Mouse (Mus musculus) 3134 (cell line): ENCODE results near the gene Snrpb2.

Source experiments
- DNase-seq: peaks from one replicate; pipeline ENCODE4 v3.0.0-alpha.2; 2011; ENCODE audit warnings: low spot score; ENCODE audit not compliant: insufficient read length; ENCODE audit errors: extremely low read depth

Snrpb2 gene

DNA sequence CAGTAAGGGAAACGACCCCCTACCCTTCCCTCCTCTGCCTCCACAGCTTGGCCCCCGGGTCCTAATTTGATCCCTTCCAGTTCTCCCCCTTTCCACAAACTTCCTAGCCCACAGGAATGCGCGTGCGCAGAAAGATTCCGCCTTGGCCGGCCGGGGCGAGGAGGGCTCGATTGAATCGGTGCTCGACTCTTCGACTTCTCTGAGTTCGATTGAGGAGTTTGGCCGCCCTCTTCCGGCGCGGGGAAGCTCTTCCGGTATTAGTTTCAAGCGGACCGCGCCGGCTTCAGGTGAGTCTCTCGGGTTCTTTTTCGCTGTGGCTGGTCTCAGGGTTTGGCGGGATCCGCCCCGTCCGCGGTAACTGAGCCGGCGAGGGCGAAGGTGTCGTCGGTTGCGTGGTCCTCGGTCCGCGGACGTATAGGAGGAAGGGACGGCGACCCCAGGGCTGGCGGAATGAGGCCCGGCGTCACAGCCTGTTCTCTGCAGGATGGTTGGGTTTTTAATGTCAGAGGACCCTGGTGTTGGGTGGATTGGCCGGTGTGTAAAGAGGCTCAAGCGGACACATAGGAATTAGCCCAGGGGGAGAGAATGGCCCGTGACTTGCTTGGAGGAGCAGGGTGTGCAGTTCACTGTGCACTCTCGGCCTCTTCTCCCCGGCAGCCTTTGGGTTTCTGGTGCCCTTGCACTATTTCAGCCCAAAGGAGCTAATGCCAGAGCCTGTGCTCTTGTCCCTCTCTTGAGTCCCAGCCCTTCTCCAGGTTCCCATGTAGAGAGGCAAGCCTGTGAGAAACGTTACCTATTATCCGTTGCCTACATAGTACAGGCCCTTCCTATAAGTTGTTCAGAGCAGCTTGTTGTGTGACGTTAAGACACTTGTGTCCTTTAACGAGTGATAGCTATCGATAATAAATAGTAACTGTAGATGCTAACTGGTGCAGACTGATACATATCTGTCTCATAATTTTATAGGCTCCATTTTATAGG, at the start of gene Snrpb2:
TSS of gene Snrpb2 (plus strand) at position 228 of the 981 bp plus-strand sequence.
- DNase-seq: peak; percentile 86

DNA sequence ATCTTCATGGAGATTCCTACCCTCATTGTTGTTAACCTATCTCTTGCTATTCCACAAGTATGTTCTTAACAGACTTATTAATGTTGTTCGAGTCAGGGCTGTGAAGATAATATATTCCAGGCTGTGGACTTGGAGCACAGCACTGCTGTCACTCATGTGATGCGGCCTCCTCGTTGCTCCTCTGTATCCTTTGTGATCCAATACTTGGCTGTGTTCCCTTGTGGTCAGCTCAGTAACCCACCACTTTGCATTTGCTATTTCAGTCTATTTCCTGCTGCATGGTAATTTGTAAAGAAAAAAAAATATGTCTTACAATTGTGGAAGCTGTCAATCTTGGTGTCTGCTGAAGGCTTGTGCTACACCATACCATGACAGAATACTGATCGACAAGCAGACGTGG, 49.8 kb upstream of the Snrpb2 start:
- DNase-seq: peak; percentile 10

DNA sequence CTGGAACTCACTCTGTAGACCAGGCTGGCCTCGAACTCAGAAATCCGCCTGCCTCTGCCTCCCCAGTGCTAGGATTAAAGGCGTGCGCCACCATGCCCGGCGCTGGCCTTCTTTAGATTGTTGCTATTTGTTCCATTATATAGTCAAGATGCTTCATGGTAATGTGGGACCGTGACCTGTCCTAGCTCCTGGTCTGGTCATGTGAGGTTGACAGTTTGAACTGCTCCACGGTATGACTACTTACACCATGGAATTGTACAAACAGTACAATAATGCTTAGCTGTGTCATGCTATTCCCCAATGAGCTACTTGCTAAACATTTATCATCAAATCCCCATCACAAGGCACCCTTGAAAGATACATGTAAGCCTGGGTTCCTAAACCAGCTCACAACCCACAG, 44.8 kb upstream of the Snrpb2 start:
- no peak for DNase-seq

DNA sequence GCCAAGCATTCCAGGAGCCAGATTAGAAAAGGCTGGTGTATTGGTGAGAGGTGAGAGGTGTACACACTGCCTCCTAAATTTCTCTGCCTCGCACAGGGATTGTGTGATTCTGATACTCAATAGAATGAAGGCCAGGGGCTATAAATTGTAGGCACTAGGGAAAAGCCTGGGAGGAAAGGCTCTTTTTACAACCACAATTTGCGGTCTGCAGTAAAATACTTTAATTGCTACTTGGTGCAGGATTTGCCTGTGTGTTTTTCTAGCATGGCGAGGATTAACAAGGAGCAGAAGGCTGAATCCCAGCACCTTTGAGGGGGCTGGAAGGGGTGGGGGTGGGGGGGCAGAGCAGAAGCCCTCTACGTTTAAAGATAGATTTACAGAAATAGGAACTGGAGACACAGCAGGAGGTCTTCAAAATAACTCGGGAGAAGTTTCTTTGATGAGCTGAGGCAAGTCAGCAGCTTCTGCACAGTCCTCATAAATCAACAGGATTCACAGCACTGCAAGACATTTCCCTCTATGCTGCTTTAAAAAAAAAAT, 44.2 kb upstream of the Snrpb2 start:
- DNase-seq: no peak

DNA sequence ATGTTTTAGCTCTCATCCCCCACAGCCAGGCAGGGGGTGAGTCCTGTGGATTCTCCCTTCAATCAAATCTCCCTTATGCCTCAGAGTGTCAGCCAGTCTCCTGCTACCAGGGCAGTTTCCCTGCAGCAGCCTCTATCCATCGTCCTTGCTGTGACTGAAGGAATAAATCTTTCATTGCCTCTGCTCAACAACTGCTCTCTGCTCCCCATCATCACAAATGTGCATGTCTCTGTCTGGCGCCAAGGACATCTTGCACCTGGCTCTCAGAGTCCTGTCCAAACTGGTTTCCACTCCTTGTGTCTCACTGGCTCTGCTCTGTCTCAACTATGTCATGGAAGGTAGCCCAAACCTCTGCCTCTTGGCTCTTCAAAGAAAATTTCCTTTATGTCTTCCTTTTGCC, 43.1 kb upstream of the Snrpb2 start:
- DNase-seq: no peak

DNA sequence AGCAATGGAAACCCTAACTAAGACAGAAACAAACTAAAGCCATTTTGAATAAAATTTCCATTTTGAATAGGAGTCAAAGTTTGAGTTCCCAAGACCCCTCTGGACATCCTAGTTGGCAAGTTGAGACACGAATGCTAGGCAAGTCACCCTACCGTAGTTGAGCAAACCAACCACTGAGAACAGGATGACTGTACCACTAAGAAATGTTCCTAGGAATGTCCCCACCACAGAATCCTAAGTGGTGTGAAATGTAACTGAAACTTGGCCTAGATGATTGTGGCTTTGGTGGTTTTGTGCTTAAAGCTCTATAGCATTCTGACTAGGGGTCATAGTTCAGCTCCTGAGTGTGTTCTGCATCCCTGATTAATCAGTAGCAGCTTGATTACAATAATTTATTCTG, 39.5 kb upstream of the Snrpb2 start:
- peak; percentile 72 for DNase-seq

DNA sequence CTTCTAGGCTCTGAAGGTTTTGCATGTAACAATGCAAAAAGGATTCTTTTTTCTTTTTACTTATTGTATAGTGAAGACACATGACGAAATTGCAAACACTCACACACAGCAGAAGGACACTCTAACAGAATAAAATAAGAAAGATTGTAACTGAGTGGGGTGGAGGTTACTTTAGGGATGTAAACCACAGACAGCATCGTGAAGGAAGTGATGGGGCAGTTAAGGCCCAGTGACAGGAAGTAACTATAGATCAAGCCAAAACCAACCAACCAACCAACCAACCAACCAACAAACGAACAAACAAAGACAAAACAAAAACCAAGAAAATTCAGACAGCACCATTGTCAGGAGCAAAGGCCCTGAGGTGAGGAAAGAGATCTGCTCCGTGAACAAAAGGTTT, 38.6 kb upstream of the Snrpb2 start:
- no peak for DNase-seq

DNA sequence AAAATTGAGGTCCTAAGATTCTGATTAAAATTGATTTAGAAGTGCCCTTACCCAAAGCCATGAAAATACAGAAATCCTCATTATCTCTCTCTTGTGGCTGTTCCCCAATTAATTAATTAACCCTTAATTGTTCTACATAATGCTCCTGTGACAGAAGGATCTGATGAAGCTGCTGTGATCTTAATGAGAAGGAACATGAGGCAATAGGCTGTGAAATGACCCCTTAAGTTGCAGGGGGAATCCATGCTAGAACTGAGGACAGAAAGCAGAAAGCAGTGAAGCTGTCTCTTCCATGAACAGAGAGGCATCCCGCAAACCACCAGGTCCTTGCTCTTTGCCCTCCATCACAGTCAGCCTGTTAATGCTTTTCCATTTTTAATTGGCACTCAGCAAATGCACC, 31.6 kb upstream of the Snrpb2 start:
- no peak for DNase-seq

DNA sequence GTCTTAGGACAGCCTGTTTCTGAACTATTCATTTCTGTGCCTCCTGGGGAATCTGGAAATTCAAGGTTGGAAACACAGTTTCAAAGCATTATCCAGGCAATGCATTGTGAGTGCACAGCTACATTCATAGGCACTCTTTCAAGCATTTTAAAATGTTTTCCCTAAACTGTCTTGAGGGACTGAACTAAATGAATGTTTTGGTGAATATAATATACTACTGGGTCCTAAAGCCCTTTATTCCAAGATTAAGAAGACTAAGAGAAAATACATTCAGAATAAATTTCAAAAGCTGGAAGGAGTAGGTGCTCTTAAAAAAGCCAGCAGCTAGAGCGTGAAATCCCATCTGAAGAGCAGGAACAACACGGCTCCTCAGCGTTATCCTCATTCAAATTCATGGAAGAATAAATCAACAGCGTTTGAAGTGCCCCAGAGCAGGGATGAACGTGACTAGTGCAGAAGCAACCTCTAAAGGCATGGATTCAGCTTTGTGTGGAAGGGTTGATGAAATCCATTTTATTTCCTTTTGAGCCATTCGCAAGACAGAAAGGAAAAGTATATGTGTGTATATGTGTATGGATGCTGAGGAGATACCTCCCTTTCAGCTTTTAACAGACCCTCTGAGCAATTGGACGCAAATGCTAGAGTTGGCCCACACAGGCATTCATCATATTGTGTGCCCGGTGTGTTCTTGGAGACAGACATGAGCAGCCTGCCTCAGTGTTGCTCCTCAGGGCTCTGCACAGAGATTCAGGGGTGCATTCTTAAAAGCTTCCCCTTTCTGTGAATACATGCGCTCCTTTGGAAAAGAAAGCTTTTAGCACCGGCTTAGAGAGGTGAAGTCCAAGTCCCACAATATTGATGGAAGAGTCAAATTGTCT, 30.2 kb upstream of the Snrpb2 start:
- DNase-seq: no peak

DNA sequence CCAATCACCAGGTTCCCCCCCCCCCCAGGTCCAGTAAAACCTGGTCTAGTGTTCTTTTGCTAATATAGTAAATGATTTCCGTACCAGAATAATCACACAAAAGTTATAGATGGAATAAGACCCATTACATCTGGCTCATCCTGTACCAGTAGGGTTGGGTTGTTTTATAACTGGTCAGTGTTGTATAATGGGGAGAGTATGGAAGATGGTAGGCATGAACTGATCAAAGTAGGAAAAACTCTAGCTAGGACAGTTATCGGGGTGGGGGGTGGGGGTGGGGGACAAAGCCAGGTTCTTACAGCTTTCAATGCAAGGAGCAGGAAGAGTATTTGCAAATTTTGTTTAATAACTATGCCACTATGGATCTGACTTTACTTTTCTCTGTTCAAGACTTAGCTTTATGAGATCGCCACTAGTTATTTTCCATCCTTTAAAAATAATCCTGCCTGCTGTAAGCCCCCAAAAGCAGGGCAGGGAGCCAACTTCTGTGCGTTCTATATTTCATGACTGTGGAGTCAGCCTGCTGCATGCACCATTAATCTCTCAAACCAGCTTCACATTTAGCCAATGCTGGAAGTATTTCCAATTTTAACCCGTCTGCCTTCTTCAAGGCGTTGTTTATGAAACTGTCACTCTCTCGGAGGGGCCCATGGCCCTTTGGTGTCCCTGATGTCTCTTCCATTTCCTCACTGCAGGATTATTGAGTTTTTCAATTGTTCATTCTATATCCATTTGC, 28.3 kb upstream of the Snrpb2 start:
- DNase-seq: no peak

DNA sequence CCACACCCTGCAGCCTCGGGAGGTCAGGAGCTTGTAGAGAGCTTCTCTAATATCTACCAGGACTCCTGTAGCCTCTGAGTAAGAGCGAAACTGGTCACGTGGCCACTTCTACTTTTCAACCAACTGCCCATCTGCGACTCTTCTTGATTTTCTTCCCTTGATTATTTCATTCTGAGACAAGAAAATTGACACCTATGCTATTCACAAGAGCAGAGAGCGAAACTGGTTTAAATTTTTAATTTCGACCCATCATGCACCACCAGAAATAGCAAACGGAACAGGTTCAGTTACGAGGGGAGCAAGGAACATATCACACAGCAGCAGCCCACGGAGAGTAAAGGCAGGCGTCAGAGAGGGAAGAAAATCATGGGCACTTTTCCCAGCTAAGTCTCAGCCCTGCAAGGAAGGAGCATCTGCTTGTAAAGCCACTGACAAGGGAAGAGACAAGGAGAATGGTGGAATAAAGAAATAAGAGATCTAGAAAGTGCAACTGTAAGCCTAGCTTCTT, 27.7 kb upstream of the Snrpb2 start:
- DNase-seq: no peak

DNA sequence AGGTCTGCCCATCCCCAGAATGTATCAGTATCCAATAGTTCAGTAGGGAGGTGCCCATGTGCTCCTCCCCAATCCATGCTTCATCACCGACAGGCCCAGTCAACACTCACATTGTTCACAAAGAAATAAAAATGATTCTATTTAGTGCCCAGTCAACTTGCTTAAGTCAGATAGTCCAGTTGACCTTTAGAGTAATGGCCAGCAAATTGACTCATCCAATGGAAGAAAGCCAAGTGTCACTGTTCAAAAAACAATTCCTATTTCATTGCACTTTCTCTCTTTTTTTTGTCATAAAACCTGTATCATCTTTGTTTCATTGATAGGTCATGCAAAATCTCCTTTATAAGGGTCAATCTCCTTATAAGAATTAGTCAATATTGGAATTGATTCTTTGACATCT, 21.2 kb upstream of the Snrpb2 start:
- no peak for DNase-seq

DNA sequence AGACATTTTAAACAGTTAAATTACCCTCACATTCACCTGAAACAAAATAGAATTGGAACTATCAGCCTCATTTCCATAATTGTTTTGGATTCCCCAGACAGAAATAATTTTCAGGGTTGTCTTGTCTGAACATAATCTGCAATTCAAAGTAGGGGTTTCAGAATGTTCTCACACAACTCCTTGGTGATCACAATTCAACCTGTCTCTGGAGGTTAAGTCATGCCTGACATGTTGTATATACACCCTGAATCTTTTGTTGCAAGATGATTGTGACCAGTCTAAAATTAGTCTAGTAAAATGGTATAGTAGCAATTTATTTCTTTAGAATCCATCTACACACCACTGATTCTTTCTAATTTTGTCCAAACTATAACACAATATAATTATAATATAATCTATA, 7.6 kb upstream of the Snrpb2 start:
- no peak for DNase-seq

DNA sequence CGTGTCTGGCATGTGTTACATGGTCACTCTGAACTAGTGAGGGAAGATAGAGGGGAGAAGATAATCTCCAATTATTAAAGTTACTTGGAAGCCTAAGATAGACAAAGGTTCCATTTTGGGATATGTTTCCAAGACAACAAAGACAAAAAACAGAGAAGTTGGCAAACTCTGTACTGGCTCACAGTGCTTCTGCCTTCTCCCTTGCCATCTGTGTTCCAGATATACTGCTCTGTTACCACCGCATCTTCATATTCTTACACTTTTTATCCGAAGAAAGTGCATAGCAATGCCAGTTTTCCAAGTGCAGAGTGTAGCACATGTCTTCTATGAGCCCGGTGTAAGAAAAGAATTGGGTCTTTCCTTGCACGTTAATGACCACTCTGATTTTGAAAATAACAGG, 6.1 kb upstream of the Snrpb2 start:
- no peak for DNase-seq

DNA sequence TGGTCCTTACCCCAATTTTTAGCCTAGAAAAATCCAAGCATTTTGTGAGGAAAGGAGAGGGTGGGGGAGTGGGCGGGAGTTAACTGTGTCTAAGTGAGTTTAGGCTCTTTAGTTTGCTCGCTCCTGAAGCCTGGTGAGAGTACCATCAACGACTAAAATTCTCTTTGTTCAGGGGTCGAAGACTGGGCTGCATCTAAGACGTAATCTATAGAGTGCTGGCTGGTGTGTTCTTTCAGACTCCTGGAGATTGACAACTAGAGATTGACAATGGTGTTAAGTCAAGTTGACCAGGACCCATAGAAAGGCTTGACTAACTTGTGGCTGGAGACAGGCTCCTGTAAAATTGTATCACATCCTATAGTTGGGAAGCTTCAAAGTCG, 417 bp upstream of the Snrpb2 start:
- no peak for DNase-seq

DNA sequence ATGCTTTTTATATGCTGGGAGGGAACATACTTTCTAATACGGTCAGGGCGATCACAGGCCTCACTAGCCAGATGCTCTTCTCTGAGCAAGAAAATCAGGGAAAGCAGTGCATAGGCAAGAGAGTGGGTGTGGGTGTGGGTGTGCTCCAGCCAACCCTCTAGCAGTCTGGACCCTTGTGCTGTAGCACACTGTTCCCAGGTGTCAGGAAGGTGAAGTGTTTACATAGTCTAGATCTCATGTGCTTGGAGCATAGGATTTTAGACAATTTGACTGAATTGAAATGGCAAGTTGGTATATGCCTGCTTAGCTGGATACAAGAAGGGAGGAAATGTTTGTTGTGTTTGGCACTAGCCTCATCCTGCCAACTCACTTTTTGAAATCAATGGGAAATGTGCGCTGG, 3.1 kb downstream of the Snrpb2 start:
- no peak for DNase-seq

DNA sequence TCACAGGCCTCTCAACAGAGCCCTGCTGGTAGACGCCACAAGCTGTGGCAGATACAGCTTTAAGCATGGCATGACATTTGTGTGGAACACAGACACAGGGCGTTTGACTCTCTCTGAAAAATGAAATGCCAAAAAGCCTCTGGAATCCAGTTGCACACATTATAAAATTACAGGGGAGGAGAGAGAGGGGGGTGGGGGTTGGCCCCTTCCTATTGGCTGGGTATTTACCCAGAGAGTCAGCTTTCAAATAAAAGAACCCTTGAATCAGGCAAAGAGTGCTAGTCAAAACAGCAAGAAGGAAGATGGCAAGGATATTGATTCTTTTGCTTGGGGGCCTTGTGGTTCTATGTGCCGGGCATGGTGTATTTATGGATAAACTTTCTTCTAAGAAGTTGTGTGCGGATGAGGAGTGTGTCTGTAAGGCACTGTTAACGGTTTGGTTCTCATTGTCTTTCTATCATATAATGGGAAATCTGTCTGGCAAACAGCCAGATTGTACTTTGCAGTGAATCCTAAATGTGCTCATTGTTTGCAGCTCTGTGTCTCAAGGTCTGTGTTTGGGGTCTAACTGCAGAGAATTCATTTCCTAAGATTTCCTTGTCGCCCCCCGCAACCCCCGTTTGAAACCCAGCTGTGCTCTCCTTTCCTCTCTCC, 15.5 kb downstream of the Snrpb2 start, which contains the start of gene Otor:
TSS of gene Otor (plus strand) at position 276 of the 654 bp plus-strand sequence.
- DNase-seq: no peak

DNA sequence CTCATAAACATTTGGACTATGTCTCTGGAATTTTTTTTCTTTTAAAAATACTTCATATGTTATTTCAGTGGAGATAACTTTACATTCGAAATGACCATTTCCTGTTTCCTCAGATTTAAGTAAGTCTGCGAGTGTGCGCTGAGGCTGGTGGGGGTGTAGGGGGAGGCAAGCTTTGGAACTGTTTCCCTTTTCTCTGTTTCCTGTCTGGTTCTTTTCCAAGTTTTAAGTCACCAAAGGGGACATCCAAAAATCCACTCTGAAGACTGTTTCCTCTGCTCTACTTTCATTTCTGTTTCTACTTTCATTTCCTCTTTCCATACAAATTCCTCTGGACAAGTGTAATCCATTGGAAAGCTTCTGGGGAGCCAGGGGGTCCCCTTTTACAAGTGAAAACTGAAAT, 18.9 kb downstream of the Snrpb2 start:
- DNase-seq: no peak

DNA sequence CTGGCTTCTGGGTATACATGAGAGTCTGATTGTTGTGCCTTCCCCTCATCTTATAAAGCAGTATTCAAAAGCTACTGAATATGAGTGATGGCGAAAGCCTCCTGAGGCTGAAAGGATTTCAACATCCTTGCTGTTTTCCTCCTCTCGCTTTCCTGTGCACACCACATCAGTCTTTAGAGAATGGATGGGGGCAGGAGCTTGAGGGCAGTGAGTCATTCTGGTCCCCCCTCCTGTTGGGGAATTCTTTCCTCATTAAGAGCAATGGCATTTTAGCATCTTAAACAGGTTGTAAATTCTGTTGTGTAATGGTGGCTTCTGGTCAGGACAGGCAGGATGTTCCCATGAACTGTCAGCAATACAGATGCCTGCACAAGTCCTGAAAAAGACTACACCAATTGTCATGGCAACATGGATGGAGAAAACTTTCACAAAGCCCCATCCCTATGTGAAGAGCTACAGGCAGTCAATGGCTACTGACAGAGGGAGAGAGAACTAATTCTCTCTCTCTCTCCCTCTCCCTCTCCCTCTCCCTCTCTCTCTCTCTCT, 22.1 kb downstream of the Snrpb2 start:
- no peak for DNase-seq

DNA sequence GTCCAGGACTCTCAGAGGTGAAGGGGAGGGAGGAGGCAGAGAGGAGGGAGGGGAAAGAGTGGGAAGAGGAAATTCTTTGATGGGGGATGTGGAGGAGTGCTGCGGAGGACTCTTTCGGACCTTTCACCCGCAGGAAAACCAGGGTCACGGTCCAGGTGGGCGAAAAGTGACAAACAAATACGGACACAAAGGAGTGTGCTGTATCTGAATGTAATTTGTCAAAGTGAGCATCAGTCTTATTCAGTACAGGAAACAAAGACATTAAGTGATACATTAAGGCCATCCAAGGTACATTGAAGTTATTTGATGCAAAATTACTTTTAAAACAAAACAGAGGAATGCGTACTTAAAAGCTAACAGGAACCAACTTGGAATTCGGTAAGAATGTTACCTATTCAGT, 27.0 kb downstream of the Snrpb2 start:
- DNase-seq: no peak
